8 mouse cellular contexts compared by ENCODE assay signal in genomic region chr6:99667290-99667689, GRCm38 (mm10). TPM values are rescaled to one million over a fixed set of nuclear protein-coding genes. Genes with fewer than 3 reads are reported as not detected.
A peak's percentile ranks its signal among the peaks of the same experiment; 100 is the strongest.
DNase-seq lines count a peak whose midpoint lies in the region; ATAC-seq and TF ChIP-seq lines count a peak whose summit lies in the region.

No protein-coding gene starts in this region.

- H3K79me2 ChIP-seq in liver, adult 2 months (ENCODE audit: control insufficient read depth, insufficient read depth, low read length): no peaks in the 10 kb centered on the region; the same call in 1 of the 2 replicates

- no peak for TF ChIP-seq CTCF in liver, adult 2 months (IDR thresholded peaks at IDR 0.05; ENCODE audit: low read depth, low read length)

- no peak overlapping the region for H3K9ac ChIP-seq in liver, adult 2 months (ENCODE audit: low read depth, low read length)
- 0 out of 2 replicates have a peak overlapping the region, but pooled peaks have one; percentile 84 for H3K9ac ChIP-seq in forebrain, embryonic 15.5 days (replicated peaks)
- H3K9ac ChIP-seq in liver, embryonic 11.5 days (ENCODE audit: low read depth, low read length): no peak overlapping the region

- no peaks in the 10 kb centered on the region for H3K27me3 ChIP-seq in liver, adult 2 months (ENCODE audit: control insufficient read depth, insufficient read depth, low read length)
- H3K27me3 ChIP-seq in forebrain, embryonic 15.5 days: no peaks in the 10 kb centered on the region
- H3K27me3 ChIP-seq in liver, embryonic 11.5 days (replicated peaks; ENCODE audit: control insufficient read depth, insufficient read depth, low read length): peaks cover 27% of the 10 kb centered on the region
- H3K27me3 ChIP-seq in splenic B cell, adult 2 months (ENCODE audit: control insufficient read depth, insufficient read depth, low read length, poor library complexity, severe bottlenecking): no peaks in the 10 kb centered on the region

- no peak for TF ChIP-seq POLR2A in liver, adult 2 months (IDR thresholded peaks at IDR 0.05; ENCODE audit: extremely low read depth, insufficient read depth, low read length)

- no peak overlapping the region for H3K27ac ChIP-seq in liver, adult 2 months (replicated peaks; ENCODE audit: insufficient read depth, low read depth, low read length)
- H3K27ac ChIP-seq in forebrain, embryonic 15.5 days (replicated peaks): peak overlapping the region; percentile 48; the same call in 1 of the 2 replicates
- no peak overlapping the region for H3K27ac ChIP-seq in liver, embryonic 11.5 days (ENCODE audit: low read depth, low read length)

- peak overlapping the region; percentile 92 for H3K4me2 ChIP-seq in forebrain, embryonic 15.5 days (replicated peaks)
- peak overlapping the region; percentile 91 for H3K4me2 ChIP-seq in liver, embryonic 11.5 days

- WGBS in liver, adult 2 months: 62% methylated on average over 8 of the region's 8 CpGs
- 57% methylated on average over 8 of the region's 8 CpGs for WGBS in forebrain, embryonic 15.5 days
- 37% methylated on average over 8 of the region's 8 CpGs for WGBS in liver, embryonic 11.5 days

- no peak overlapping the region; the same call in 1 of the 2 replicates for H3K4me3 ChIP-seq in liver, adult 2 months (ENCODE audit: insufficient read depth, low read depth, low read length)
- H3K4me3 ChIP-seq in forebrain, embryonic 15.5 days: peak overlapping the region; percentile 86; the same call in 1 of the 2 replicates
- no peak overlapping the region; the same call in 1 of the 2 replicates for H3K4me3 ChIP-seq in liver, embryonic 11.5 days (ENCODE audit: low read depth, low read length)

- H3K36me3 ChIP-seq in liver, adult 2 months (ENCODE audit: control insufficient read depth, insufficient read depth, low read length): no peaks in the 10 kb centered on the region
- H3K36me3 ChIP-seq in forebrain, embryonic 15.5 days: no peaks in the 10 kb centered on the region
- no peaks in the 10 kb centered on the region for H3K36me3 ChIP-seq in liver, embryonic 11.5 days (ENCODE audit: control insufficient read depth, insufficient read depth, low read length)
- H3K36me3 ChIP-seq in splenic B cell, adult 2 months (ENCODE audit: control insufficient read depth, insufficient read depth, low read length, poor library complexity, severe bottlenecking): no peaks in the 10 kb centered on the region

- H3K9me3 ChIP-seq in forebrain, embryonic 15.5 days: no peaks in the 10 kb centered on the region
- H3K9me3 ChIP-seq in liver, embryonic 11.5 days (ENCODE audit: control insufficient read depth, low read length): no peaks in the 10 kb centered on the region

- DNase-seq in liver, adult 2 months (ENCODE audit: extremely low read depth, low read depth, low spot score): peak; percentile 16
- no peak for DNase-seq in liver
- no peak for DNase-seq in liver, embryonic 11.5 days (ENCODE audit: low spot score)
- peak; percentile 14 for DNase-seq in splenic B cell, adult 2 months (ENCODE audit: low read depth, low spot score)
- DNase-seq in spleen, postnatal 10 days (ENCODE audit: low spot score in 2 of 2): no peak
- DNase-seq in kidney, postnatal 36 days: no peak
- no peak for DNase-seq in adrenal gland, postnatal 10 days

- no peak for ATAC-seq in forebrain, embryonic 15.5 days (replicated peaks)
- ATAC-seq in liver, embryonic 11.5 days (replicated peaks; ENCODE audit: low FRiP score): no peak

- no peaks in the 10 kb centered on the region; the same call in 1 of the 2 replicates for H3K4me1 ChIP-seq in liver, adult 2 months (ENCODE audit: control insufficient read depth, insufficient read depth, low read length)
- peaks cover 62% of the 10 kb centered on the region for H3K4me1 ChIP-seq in forebrain, embryonic 15.5 days
- peaks cover 3% of the 10 kb centered on the region; the same call in 1 of the 2 replicates for H3K4me1 ChIP-seq in liver, embryonic 11.5 days (replicated peaks; ENCODE audit: control insufficient read depth, insufficient read depth, low read length)

RNA-seq across cellular contexts. Expression of gene Gm20696, which starts 0.7 kb away (rescaled TPM):
- 6.5 and 6.9 TPM in 2 replicates for total RNA-seq in liver, adult 2 months (2014; rRNA removed)
- polyA plus RNA-seq in liver, adult 2 months (2012; rRNA removed): 0.02 and 0.26 TPM in 2 replicates
- polyA plus RNA-seq in forebrain, embryonic 15.5 days (2015; fragmentation: Nextera tagmentation; extraction: Ambion mirVana): 5.7 and 5.8 TPM in 2 replicates
- polyA plus RNA-seq in liver, embryonic 11.5 days (2014; fragmentation: Nextera tagmentation; extraction: Ambion mirVana): 2.0 and 2.4 TPM in 2 replicates
- 1 to 10 TPM; 2.4 to 6.6 TPM for total RNA-seq in adrenal gland, postnatal 10 days (2021)

RNA-seq across cellular contexts. Expression of gene Eif4e3, which starts 0.7 kb away (rescaled TPM):
- total RNA-seq in liver, adult 2 months (2014; rRNA removed): 2.7 and 4.1 TPM in 2 replicates
- 1.3 and 1.5 TPM in 2 replicates for polyA plus RNA-seq in liver, adult 2 months (2012; rRNA removed)
- polyA plus RNA-seq in forebrain, embryonic 15.5 days (2015; fragmentation: Nextera tagmentation; extraction: Ambion mirVana): 9.9 and 10.0 TPM in 2 replicates
- polyA plus RNA-seq in liver, embryonic 11.5 days (2014; fragmentation: Nextera tagmentation; extraction: Ambion mirVana): 4.1 and 4.5 TPM in 2 replicates
- total RNA-seq in adrenal gland, postnatal 10 days (2021): 10 to 100 TPM; 26.0 to 27.0 TPM

RNA-seq across cellular contexts. Expression of gene Gpr27, which starts 25.2 kb away (rescaled TPM):
- total RNA-seq in liver, adult 2 months (2014; rRNA removed): 0.09 and 0.27 TPM in 2 replicates
- polyA plus RNA-seq in liver, adult 2 months (2012; rRNA removed): 0.07 TPM in 1 of 2 replicates, not detected in the other
- polyA plus RNA-seq in forebrain, embryonic 15.5 days (2015; fragmentation: Nextera tagmentation; extraction: Ambion mirVana): 22.5 and 24.2 TPM in 2 replicates
- 0.53 and 0.55 TPM in 2 replicates for polyA plus RNA-seq in liver, embryonic 11.5 days (2014; fragmentation: Nextera tagmentation; extraction: Ambion mirVana)
- 1 to 10 TPM; 3.7 to 4.6 TPM for total RNA-seq in adrenal gland, postnatal 10 days (2021)

RNA-seq across cellular contexts. Expression of gene Prok2, which starts 58.9 kb away (rescaled TPM):
- total RNA-seq in liver, adult 2 months (2014; rRNA removed): not detected in 2 replicates
- polyA plus RNA-seq in liver, adult 2 months (2012; rRNA removed): not detected in 2 replicates
- polyA plus RNA-seq in forebrain, embryonic 15.5 days (2015; fragmentation: Nextera tagmentation; extraction: Ambion mirVana): 2.1 and 2.4 TPM in 2 replicates
- not detected in 2 replicates for polyA plus RNA-seq in liver, embryonic 11.5 days (2014; fragmentation: Nextera tagmentation; extraction: Ambion mirVana)
- not detected for total RNA-seq in adrenal gland, postnatal 10 days (2021)

Comparison
In these comparisons a context has a peak if more than half of its experiments do, and no peak if none do; other contexts are left out.
1. DNase-seq: peak in liver, adult 2 months (single experiment) and splenic B cell, adult 2 months (single experiment); none in liver (single experiment), liver, embryonic 11.5 days (single experiment), spleen, postnatal 10 days (0 of 2), kidney, postnatal 36 days (0 of 2) and adrenal gland, postnatal 10 days (single experiment).
2. RNA of gene Gpr27, which starts 25.2 kb away (polyA plus RNA-seq): 22.5 to 24.2 TPM in forebrain, embryonic 15.5 days; 0.53 to 0.55 TPM in liver, embryonic 11.5 days and 0.07 TPM in liver, adult 2 months; every median in the first group is over 10 times any median in the second.